Mouse (Mus musculus) heart, adult 9 months (tissue): ENCODE results near the gene Wnt10b.

Experiments used
- DNase-seq, 2 experiments: peaks; one replicate each; pipeline ENCODE4 v3.0.0; 2022; ENCODE audit warnings: low spot score in 2 of 2

Gene Wnt10b

DNA sequence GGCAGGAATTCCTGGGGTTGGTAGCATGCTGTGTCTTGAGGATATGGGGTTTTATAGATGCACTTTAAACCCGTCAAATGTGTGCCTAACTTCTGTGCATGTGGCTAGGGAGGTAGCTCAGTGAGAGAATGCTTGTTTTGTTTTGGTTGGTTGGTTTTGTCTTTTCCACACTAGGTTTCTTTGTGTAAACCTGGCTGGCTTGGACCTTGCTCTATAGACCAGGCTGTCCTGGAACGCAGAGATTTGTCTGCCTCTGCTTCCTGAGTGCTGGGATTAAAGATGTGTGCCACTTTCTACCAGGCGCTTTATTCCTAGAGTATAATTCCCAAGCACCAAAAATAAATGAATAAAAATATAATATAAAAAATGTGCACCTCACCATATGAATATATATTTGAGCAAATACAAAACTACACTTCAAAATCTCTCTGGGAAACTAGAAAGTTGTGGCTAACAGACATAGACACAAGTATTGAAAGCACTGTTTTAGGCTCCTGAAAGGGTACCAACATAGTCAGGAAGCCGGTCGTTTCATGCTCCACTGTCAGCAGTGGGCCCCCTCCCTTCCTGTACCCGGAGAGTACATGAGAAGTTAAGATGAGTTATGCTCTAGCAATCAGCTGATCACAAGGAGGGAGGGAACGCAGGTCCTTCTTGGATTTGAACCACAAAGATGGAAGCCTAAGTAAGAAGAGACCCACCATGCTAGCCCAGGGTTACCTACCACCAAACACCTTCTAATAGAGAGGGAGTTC, 48.0 kb downstream of the Wnt10b start:
- no peak for DNase-seq

DNA sequence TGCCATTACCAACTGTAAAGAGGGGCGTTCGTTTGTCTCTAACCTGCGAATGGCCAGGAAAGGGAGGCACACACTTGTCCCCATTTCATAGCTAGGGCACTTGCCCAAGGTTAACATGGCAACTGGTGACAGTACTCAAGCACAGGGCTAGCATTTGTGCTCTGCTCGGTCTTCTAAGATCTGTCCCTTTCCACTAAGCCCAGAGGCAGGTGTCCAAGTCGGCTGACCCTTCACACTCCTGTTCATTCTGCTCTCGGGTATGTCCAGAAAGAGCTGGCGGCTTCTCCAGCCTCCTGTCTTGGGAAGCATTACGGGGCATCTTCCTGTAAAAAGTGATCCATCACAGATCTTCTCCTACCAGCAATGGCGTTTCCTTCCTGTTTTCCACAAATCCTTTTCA, 49.6 kb downstream of the Wnt10b start:
- no peak for DNase-seq

DNA sequence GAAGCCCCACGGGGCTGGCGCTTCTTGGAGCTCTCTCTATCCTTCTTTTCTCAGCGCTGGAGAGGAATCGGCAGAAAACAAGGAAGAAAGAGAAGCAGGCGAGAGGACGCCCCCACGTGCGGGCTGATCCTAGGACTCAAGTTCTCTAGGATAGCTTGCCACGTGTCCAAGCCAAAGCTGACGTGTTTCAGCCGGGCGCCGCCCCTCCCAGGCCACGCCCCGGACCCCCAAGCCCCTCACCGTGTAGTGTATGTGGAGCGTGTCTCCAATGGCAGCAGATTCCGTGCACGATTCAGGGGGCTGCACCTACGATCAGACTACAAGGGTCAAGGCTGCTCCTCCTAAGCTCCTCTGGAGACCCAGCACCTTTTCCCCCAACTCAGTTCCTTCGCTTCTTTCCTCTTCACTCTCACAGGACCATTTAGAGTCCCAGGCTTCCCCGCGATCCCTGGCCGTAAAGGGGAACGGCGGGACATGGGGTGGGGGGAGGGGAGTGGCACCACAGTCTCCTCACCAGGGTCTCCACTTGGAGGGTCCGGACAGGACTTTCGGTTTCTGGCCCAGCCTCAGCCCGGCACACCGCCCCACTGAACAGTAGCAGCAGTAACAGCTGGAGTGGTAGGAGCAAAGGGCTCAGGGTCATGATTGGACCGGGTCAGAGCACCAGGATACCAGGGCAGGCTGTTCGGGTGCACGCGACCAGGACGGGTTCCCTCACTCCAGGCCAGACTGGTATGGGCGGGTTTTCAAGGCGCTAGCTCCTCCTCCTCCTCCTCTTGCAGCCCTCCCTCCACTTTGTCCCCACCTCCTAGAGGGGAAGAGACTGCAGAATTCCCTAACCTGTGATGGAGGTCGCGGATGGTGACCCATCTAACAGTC, 50.3 kb downstream of the Wnt10b start, which contains the start of gene Fkbp11:
Gene Fkbp11, minus strand, starts transcription at position 756 of the 879 bp plus-strand sequence.
- DNase-seq: peak; percentile 53 to 54

DNA sequence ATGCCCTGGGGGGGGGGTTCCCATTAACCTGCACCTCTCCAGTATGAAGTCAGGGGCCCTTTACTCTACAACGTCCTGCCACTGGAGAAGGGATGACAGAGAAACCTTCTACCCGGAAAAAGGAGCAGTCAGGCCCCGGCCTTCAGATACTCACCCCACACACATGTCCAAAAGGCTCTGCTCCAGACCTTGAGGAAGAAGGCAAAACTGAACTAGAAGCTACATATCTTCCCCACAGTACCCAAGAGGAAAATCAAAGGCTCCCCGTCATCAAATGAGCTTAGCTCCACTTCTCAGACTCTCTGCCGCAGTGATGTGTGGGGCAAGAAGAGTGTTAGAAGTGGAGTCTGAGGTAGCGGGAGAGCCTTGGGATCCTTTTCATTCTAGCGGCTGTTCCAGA, 51.2 kb downstream of the Wnt10b start:
- DNase-seq: no peak

DNA sequence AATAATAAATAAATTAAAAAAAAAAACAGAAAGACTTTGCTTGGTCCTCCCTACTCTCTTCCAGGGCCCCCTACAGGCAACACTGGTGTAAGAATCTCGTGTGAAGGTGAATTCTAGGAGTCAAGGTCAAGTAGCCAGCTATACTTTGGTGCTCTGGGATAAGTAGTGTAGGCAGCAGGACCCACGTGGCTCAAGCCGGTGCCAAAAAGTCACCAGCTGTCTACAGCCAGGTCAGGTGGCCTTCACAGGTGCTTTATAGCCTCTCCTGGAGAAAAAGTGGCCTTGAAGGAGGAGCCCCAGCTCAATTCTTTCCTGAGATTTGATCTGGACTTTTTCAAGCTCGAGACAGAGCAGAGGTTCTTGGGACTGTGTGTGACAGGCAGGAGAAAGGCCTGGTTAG, 51.9 kb downstream of the Wnt10b start:
- no peak for DNase-seq

DNA sequence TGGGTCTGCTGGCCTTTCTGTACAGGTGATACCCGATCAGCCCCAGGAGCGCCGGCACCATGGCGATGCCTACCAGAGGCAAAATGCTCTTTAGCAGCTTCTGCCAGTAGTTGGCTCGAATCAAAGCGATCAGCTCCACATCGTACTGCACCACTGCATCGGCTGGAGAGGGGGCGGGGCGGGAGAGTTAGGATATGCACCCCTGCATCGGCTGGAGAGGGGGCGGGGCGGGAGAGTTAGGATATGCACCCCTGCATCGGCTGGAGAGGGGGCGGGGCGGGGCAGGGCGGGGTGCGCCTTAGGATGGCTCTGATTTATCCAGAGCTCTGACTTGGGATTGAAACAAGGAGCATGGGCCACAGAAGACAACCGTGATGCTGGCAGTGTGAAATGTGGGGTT, 53.5 kb downstream of the Wnt10b start:
- DNase-seq: no peak

DNA sequence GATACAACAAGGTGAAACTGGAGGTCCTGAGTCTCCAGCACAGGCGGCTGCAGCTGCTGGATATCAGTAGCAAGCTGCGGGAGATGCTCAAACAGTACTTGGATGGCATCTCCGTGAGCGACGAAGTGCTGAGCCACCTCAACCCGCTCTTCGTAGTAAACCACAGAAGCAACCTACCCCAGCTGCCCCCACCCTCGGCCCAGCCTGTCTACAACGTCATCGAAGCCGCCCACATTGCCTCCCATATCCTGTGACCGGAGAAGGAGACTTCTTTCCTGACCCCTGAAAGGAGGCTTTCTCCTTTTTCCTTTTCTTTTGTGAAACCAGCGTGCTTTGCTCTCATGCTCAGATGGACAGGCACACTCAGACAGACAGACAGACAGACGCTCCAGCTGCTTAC, 55.1 kb downstream of the Wnt10b start:
- no peak for DNase-seq

DNA sequence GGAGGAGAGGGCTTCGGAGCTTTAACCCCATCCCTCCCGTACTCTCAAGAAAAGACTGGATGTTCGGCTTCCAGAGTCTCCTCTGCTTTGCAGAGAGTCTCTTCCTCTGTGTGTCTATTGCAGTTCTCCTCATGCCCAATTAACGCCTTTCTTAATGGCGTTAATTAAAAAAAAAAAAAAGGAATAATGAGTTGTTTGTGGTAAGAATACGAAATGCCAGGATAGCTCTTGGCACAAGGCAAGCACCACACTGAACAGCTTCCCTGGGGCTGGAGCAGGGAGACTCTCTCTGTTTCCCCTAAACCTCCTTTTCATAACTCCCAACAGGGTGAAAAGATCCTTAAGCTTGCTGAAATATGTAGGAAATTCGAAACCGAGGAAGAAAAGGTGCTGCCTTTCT, 55.8 kb downstream of the Wnt10b start:
- no peak for DNase-seq
